Mouse (Mus musculus) kidney, adult 2 months (tissue): ENCODE measurements around the gene Plekhm1.
"Not testable (repeated sequence)": the region's sequence is repeated elsewhere in the genome, so short reads cannot be mapped to it uniquely, and the experiment has no call there.

Experiments used
- CTCF ChIP-seq: fragments of 200-500 bp; conservative IDR thresholded peaks from 2 replicates; pipeline ENCODE4 v1.5.1; 2011; ENCODE audit warnings: low read depth, mild to moderate bottlenecking, control low read depth, low read length, moderate library complexity, mixed read lengths; ENCODE audit not compliant: insufficient read depth, insufficient read length
- POLR2A ChIP-seq: fragments of 200-500 bp; IDR thresholded peaks from one replicate; pipeline ENCODE4 v1.6.1; 2011; ENCODE audit warnings: low read depth, low read length, control low read depth

DNA sequence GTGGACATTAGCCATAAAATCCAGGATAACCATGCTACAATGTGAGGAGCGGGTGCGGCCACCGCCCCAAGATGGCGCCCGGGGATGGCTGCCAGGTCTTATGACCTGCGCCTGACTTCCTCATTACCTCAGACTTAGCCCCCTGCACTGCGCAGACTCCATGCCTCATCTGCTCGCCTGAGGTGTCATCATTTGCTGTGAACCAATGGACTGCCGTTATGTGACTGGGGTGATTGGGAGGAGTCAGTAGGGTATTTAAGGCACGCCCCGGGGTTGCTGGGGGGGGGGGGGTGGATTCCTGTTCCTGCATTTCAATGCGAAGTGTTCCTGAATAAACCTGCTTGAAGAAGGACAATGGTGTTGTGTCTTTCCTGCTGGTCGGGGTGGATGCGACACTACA is 37.2 kb upstream of the Plekhm1 start:
- not testable (repeated sequence) for TF ChIP-seq CTCF, POLR2A
